Comparison of ENCODE assay signal across 12 mouse cellular contexts in genomic region chr16:24891453-24891852, GRCm38 (mm10).
DNase-seq lines count a peak whose midpoint lies in the region; ATAC-seq and TF ChIP-seq lines count a peak whose summit lies in the region.
"Had no signal": no experiment of that assay in that cellular context is flagged by ENCODE, and none has a peak within 500 bp of the region (broad histone marks: within the 10 kb centered on the region; RNA-seq: fewer than 3 reads in every experiment).

No protein-coding gene starts in this region.

- peak; percentile 45 for DNase-seq in layer of hippocampus, adult 9-11 months
- no peak for DNase-seq in layer of hippocampus, adult 2 months (ENCODE audit: low spot score in 2 of 2)
- no peak for DNase-seq in hindbrain, embryonic 11.5 days (ENCODE audit: low spot score)
- DNase-seq in frontal cortex, postnatal 10 days (ENCODE audit: low spot score in 2 of 2): no peak
- DNase-seq in thymus, adult 18-20 months: no peak
- DNase-seq: cerebellum, adult 11-12 months; right cerebral cortex, postnatal 25 days; thymus, postnatal 25 days had no signal

- no peak overlapping the region for H3K27ac ChIP-seq in layer of hippocampus, adult 2 months
- peak overlapping the region; percentile 44; the same call in 1 of the 2 replicates for H3K27ac ChIP-seq in bone marrow macrophage, adult 2 months (ENCODE audit: insufficient read depth, low read depth, low read length)
- H3K27ac ChIP-seq in heart, embryonic 16.5 days (ENCODE audit: low read length): peak overlapping the region; percentile 82
- peak overlapping the region; percentile 90 for H3K27ac ChIP-seq in macrophage
- no peak overlapping the region for H3K27ac ChIP-seq in hindbrain, embryonic 11.5 days (ENCODE audit: low read depth, low read length)
- H3K27ac ChIP-seq: embryonic facial prominence, embryonic 15.5 days had no signal

- H3K36me3 ChIP-seq in heart, embryonic 16.5 days (ENCODE audit: control insufficient read depth, insufficient read depth): no peaks in the 10 kb centered on the region
- H3K36me3 ChIP-seq in macrophage (ENCODE audit: inconsistent target): no peaks in the 10 kb centered on the region
- H3K36me3 ChIP-seq in hindbrain, embryonic 11.5 days (ENCODE audit: control insufficient read depth, insufficient read depth, low read length): no peaks in the 10 kb centered on the region
- H3K36me3 ChIP-seq: embryonic facial prominence, embryonic 15.5 days had no signal

- peak; percentile 62 for ATAC-seq in heart, embryonic 16.5 days (replicated peaks; ENCODE audit: extremely low read depth, insufficient read depth, low FRiP score)
- no peak for ATAC-seq in hindbrain, embryonic 11.5 days (ENCODE audit: low FRiP score)

- peaks cover 19% of the 10 kb centered on the region for H3K4me1 ChIP-seq in bone marrow macrophage, adult 2 months (ENCODE audit: control insufficient read depth, insufficient read depth, low read length)
- peaks cover 36% of the 10 kb centered on the region for H3K4me1 ChIP-seq in heart, embryonic 16.5 days (ENCODE audit: control insufficient read depth, insufficient read depth, low read length)
- H3K4me1 ChIP-seq in hindbrain, embryonic 11.5 days (replicated peaks; ENCODE audit: control insufficient read depth, insufficient read depth, low read length): no peaks in the 10 kb centered on the region

- H3K4me2 ChIP-seq in heart, embryonic 16.5 days (ENCODE audit: low read depth, low read length): peak overlapping the region; percentile 24; the same call in 1 of the 2 replicates
- no peak overlapping the region for H3K4me2 ChIP-seq in hindbrain, embryonic 11.5 days (replicated peaks; ENCODE audit: low read depth, low read length)
- H3K4me2 ChIP-seq: embryonic facial prominence, embryonic 15.5 days had no signal

- no peaks in the 10 kb centered on the region for H3K79me2 ChIP-seq in macrophage (ENCODE audit: inconsistent target)

- no peak overlapping the region for H3K4me3 ChIP-seq in layer of hippocampus, adult 2 months
- no peak overlapping the region for H3K4me3 ChIP-seq in bone marrow macrophage, adult 2 months (ENCODE audit: insufficient read depth, low read length)
- H3K4me3 ChIP-seq in heart, embryonic 16.5 days (ENCODE audit: low read length): no peak overlapping the region
- no peak overlapping the region for H3K4me3 ChIP-seq in macrophage (ENCODE audit: inconsistent target)
- H3K4me3 ChIP-seq in hindbrain, embryonic 11.5 days (ENCODE audit: low read depth, low read length): no peak overlapping the region
- H3K4me3 ChIP-seq: embryonic facial prominence, embryonic 15.5 days had no signal

- TF ChIP-seq CTCF in layer of hippocampus, adult 2 months (conservative IDR thresholded peaks at IDR 0.05): no peak
- TF ChIP-seq CTCF in bone marrow macrophage, adult 2 months (IDR thresholded peaks at IDR 0.05; ENCODE audit: low read depth, low read length): no peak

- H3K27me3 ChIP-seq in heart, embryonic 16.5 days (ENCODE audit: control insufficient read depth, insufficient read depth, low read length): no peaks in the 10 kb centered on the region
- H3K27me3 ChIP-seq in hindbrain, embryonic 11.5 days (ENCODE audit: control insufficient read depth, insufficient read depth, low read length): no peaks in the 10 kb centered on the region
- H3K27me3 ChIP-seq: embryonic facial prominence, embryonic 15.5 days had no signal

- no peak overlapping the region for H3K9ac ChIP-seq in heart, embryonic 16.5 days (ENCODE audit: low read length)
- no peak overlapping the region for H3K9ac ChIP-seq in hindbrain, embryonic 11.5 days (ENCODE audit: low read depth, low read length)
- H3K9ac ChIP-seq: embryonic facial prominence, embryonic 15.5 days had no signal

- WGBS in heart, embryonic 16.5 days: 20% methylated on average over 6 of the region's 6 CpGs
- 14% methylated on average over 6 of the region's 6 CpGs for WGBS in macrophage (ENCODE audit: missing documents)
- WGBS in hindbrain, embryonic 11.5 days: 82% methylated on average over 6 of the region's 6 CpGs

- H3K9me3 ChIP-seq in heart, embryonic 16.5 days (replicated peaks; ENCODE audit: control insufficient read depth, low read length): no peaks in the 10 kb centered on the region
- H3K9me3 ChIP-seq in hindbrain, embryonic 11.5 days (ENCODE audit: control insufficient read depth, low read length): no peaks in the 10 kb centered on the region
- H3K9me3 ChIP-seq: embryonic facial prominence, embryonic 15.5 days had no signal

- TF ChIP-seq POLR2A in bone marrow macrophage, adult 2 months (IDR thresholded peaks at IDR 0.05; ENCODE audit: borderline replicate concordance, low read depth, low read length): no peak

Comparison
In these comparisons a context has a peak if more than half of its experiments do, and no peak if none do; other contexts are left out.
1. H3K27ac ChIP-seq: peak in bone marrow macrophage, adult 2 months (single experiment), heart, embryonic 16.5 days (single experiment) and macrophage (single experiment); none in layer of hippocampus, adult 2 months (single experiment) and hindbrain, embryonic 11.5 days (single experiment).